Mouse (Mus musculus) gastrocnemius, adult 8-10 months (tissue): ENCODE results near the gene Bicd2. TPM values are rescaled to one million over a fixed set of nuclear protein-coding genes. Genes with fewer than 3 reads are reported as not detected.

Experiments
- DNase-seq, 2 experiments: peaks; one replicate each; pipeline ENCODE4 v3.0.0; 2022; ENCODE audit warnings: low spot score in 2 of 2
- total RNA-seq, 4 experiments: library from RNA; stranded (reverse); gene quantifications; 2 replicates each; pipeline ENCODE4 v1.2.4; 2022

Bicd2 gene
- total RNA-seq: 10 to 100 TPM; 21.6 to 26.7 (median 24.6) TPM

DNA sequence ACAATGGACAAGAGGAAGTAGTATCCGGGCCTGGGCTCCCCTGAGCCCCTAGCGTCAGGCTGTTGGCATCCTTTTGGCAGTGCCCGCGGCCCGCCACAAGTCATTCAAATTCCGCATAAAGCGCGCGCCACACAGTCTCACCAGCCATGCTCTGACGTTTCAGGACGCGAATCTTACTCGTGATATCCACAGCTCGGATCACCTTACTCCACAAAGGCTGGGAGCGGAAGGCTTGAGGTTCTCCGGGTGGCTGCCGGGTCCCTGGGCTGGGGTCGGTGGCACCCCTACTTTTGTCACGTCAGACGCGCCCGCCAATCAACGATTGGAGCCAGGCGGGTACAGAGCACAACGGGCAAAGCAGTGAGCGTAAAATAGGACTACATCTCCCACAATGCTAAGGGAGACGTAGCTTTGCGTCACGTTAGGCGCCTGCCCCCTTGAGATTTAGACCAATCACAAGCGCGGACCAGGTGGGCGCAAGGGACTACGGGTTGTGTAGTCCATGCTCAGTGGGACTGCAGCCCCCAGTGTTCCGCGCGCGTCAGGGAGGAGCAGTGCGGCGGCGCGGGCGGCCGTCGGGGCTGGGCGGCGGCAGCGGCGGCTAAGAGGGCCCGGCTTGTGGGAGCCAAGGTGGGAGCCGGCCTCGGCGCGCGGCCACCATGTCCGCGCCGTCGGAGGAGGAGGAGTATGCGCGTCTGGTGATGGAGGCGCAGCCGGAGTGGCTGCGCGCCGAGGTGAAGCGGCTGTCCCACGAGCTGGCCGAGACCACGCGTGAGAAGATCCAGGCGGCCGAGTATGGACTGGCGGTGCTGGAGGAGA, at the start of gene Bicd2:
Bicd2 (plus strand) TSS at position 574 of the 819 bp plus-strand sequence.
- peak; percentile 92 to 95 for DNase-seq

- no peak for DNase-seq
These were observed 49.4 kb upstream of the Bicd2 start for GRCm38 (mm10) chr13:49291949-49292348.

GRCm38 (mm10) chr13:49294108-49294507, 47.3 kb upstream of the Bicd2 start:
- DNase-seq: no peak

DNA sequence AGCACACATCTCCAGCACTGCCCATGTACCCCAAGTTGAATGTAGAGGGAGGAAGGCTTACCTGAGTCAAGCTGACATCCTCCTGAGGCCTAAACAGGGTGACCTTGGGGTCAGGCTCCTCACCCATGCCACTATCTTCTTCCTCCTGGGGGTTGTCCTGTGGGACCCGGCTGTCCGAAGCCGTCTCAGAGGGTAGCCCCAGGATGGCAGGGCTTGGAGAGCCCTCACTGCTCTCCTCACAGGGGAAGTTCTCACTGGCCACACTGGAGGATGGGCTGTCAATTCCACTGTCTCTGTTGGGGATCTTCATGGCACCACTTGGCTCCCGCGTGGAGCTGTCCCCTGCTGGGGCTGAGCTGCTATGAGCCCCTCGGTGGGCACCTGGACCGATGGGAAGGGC, 45.1 kb upstream of the Bicd2 start:
- DNase-seq: no peak

DNA sequence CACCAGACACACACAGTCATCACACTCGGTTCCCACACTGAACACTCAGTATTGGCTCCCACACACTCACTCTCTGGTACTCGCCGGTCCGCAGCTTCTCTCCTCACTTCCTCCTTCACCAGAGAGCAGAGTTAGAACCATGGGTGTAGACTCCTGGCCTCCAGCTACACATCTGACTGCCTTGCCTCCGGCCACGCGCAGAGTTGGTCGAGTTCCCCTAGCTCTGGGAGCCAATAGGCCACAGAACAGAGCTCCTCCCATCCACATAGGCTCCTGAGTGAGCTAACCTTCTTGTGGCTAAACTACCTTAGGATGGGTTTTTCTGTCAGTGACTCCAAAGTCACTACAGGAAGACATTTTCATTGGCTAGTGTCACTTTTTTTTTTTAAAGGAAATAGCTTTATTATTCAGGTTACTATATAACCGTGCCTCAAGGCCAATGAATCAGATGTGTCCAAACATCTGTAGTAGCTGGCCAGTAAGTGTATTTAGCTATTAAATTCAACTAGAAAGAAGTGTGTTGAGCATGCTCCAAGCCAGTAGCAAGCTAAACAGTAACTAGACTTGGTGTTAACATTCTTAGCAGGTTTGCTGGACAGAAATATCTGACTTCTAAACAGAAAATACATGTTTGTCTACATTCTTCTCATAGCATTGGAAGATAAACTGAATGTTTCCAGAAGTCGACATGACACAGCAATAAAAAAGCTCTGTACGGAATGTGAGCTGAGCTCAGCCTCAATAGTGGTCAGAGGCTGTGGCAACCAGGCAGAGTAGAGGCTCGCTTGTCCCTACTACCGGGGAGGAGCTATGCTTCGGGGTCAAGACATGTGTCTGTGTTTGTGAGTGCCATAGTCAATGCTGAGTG, 42.6 kb upstream of the Bicd2 start:
- DNase-seq: no peak

GRCm38 (mm10) chr13:49300771-49301170, 40.6 kb upstream of the Bicd2 start:
- no peak for DNase-seq

- no peak for DNase-seq
These were observed 34.5 kb upstream of the Bicd2 start for GRCm38 (mm10) chr13:49306771-49307310.

DNA sequence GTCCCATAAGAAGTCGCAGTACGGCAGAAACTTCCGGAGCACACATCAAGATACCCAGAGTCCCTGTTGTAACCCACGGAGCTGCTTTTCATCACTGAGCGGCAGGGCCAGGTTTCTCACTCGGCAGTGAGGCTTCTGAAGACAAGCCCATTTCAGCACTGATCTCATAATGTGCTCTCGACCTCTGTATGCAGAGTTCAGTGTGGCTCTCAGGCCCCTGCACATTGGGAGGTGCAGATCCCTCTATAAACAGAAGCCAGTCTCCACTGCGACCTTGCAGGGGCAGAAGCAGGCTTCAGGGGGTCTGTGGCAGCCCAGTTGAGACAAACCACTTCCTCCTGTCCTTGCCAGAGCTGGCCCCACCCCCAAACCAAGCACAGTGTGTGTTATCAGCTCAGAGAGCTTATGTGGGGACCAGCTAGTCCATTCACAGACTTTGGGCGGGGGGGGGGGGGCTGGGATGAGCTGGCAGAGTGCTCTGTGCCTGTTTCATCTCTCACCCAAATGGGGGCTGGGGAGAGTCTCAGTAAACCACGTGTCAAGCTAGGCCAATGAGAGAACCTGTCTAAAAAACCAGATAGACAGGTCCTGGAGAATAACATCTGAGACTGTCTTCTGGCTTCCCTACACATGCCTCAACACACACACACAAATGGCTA, 33.9 kb upstream of the Bicd2 start:
- DNase-seq: no peak

DNA sequence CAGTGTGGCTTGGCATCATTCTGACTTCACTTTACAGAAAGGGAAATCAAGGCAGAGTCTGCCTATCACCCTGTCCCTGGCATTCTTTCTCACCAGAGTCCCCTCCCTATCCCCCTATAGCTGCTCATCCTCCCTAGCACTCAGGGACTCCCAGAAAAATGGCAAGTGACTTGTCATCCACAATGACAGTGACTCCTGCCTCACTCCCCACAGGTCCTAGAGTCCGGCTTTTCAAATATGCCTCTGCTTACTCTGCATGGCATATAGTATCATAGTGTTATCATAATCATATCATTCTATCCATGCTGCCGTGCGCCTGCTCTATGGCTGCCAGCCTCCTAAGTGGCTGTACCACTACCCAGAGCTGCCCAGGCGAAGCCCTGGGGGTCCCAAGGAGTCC, 33.2 kb upstream of the Bicd2 start:
- DNase-seq: no peak

- DNase-seq: no peak
These were observed 32.5 kb upstream of the Bicd2 start for GRCm38 (mm10) chr13:49308861-49309403.

DNA sequence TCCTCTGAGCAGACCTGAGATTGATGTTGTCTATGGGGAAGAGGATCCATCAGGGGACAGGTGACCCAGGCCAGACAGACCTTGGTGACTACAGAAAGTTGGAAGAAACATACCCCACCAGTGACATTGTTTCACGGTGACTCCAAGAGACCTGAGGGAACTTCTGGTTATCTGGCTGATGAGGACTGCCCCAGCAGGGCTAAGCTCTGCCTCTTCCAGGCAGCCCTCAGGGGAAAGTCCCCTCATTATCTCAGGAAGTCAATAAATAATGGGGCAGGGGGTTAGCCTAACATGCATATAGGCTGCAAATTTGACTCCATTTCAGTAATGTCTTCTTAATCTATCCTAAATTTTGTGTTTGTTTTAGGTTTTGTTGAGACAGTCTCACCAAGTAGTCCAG, 31.9 kb upstream of the Bicd2 start:
- DNase-seq: no peak

- DNase-seq: no peak
These were observed 29.7 kb upstream of the Bicd2 start for GRCm38 (mm10) chr13:49311642-49312041.

DNA sequence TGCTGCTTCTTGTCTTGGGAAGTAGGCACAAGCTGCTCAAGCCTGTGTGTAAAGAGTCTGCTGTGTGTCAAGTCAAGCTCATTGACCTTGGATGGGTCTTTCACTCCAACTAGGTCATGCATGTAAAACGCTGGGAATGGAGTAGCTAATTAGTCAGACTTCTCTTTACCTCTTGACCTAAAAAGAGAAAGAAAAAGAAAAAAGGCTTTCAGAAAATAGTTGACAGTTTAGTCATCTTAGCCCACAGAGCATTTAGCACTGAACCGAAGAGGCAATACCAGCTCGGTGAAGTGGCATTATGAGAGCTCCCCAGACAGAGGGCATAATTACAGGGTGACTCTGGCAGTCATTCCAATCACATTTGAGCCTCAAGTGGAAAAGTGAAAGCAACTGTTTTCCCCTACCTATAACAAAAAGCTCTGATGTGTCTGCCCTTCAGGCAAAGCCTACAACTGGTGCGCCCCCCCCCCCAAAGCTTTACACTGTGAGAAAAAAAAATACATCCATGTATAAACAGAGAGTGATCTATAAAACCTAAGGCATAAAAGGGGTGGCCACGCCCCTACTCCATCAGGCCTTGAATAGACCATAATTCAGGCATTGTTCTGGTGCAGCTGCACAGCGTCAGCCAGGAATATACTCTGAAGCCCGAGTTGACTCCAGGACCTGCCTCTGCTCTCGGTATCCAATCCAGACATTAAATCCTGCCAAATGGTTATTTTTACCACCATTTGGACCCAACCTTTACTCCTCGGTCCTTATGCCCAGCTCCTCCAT, 24.8 kb upstream of the Bicd2 start:
- no peak for DNase-seq

- DNase-seq: no peak
These were observed 23.9 kb upstream of the Bicd2 start for GRCm38 (mm10) chr13:49317508-49317907.

DNA sequence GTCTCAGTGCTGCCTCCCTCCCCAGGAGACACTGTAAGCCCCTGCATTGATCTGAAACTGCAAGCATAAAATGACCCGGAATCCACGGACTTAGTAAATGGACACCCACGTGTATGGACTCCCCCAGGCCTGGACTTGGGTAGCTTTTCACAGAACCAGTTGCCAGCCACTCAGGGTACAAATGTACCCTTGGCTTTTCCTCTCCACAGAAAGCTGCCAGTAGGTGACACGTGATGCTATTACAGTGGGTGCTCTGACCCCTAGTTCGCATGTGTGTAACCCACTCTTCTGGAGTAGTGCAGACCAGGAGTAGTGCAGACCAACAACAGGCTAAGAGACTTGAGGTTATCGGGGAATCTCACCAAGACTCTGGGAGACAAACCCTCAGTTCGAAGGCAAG, 23.5 kb upstream of the Bicd2 start:
- DNase-seq: no peak

DNA sequence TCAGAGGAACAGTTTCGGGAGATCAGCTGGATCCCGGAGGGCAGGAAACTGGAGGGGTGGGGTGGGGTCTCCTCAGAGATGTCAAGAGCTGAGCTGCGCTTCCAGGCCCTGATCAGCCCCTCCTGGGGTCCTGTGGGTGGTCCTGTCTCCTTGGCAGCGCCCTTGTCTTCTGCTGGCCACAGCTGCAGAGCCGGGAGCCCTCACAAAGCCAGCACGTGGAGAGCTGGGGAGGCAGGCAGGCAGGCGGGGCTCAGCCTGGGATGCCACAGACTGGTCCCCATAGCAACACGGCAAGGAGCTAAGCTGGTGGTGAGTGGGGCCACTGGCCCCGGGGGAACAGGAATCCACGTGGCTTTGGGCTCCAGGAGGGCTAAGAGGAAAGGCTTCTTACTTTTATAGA, 21.3 kb upstream of the Bicd2 start, which contains the start of gene Fgd3:
Fgd3 (minus strand) TSS at position 272 of the 400 bp plus-strand sequence.
- no peak for DNase-seq

GRCm38 (mm10) chr13:49320514-49320913, 20.9 kb upstream of the Bicd2 start:
- no peak for DNase-seq

DNA sequence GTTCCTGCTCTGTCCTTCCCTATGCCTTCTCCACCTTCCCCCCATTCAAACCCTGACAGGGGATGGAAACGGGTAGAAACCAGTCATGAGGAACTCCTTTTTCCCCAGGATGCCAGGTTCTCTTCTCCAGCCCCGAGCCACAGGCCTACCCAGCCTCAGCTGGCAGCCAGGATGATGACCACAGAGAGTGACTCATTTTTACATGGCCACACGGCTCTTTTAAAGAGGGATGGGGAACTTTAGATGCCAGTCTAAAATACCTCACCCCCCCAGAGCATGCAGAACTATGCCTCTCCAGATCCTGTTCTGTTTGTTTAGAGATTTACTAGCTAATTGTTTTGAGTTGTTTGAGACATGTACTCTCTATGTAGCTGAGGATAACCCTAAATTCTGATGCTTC, 19.9 kb upstream of the Bicd2 start:
- no peak for DNase-seq

GRCm38 (mm10) chr13:49322169-49322568, 19.2 kb upstream of the Bicd2 start:
- no peak for DNase-seq

- no peak for DNase-seq
These were observed 18.6 kb upstream of the Bicd2 start for GRCm38 (mm10) chr13:49322739-49323138.
